Mouse (Mus musculus): ENCODE results near the gene Wdr95. TPM values are rescaled to one million over a fixed set of nuclear protein-coding genes. Genes with fewer than 3 reads are reported as not detected.

The Wdr95 gene
- total RNA-seq (2023) = not detected

GRCm38 (mm10) chr5:149527999-149528729, at the start of gene Wdr95:
Gene Wdr95, plus strand, starts transcription at chr5:149528679.

GRCm38 (mm10) chr5:149636075-149636920, 107.8 kb downstream of the Wdr95 start, which contains the start of gene Hsph1:
Gene Hsph1, minus strand, starts transcription at chr5:149636376.

Other genes with a start within 250 kb of the Wdr95 start
- 0.65 TPM for gene Medag, start 116.9 kb upstream of the Wdr95 start, total RNA-seq (2023)
- not detected for gene Tex26, start 89.0 kb upstream of the Wdr95 start, total RNA-seq (2023)
- gene Hsph1, start 107.7 kb downstream of the Wdr95 start, total RNA-seq (2023) = 229 TPM
- gene B3glct, start 149.6 kb downstream of the Wdr95 start, total RNA-seq (2023) = 3.9 TPM

Measured in CD4-positive naive resting alpha-beta T cell, adult 57 days (primary cell).